Mouse (Mus musculus) layer of hippocampus, adult 2 months (tissue): ENCODE data around the gene Gm19426. TPM values are rescaled to one million over a fixed set of nuclear protein-coding genes. Genes with fewer than 3 reads are reported as not detected.

Source experiments
- DNase-seq, 2 experiments: peaks; one replicate each; pipeline ENCODE4 v3.0.0; 2022; ENCODE audit warnings: low spot score in 2 of 2
- H3K27ac ChIP-seq: fragments of 200-600 bp; 2 replicates; pipeline ENCODE4 v1.8.1; 2022
- H3K4me3 ChIP-seq: fragments of 200-600 bp; 2 replicates; pipeline ENCODE4 v1.8.1; 2022; ENCODE audit warnings: mild to moderate bottlenecking
- CTCF ChIP-seq: fragments of 200-600 bp; conservative IDR thresholded peaks from 2 replicates; pipeline ENCODE4 v1.8.1; 2022; ENCODE audit warnings: antibody characterized with exemption, mild to moderate bottlenecking, moderate library complexity
- total RNA-seq, 2 experiments: library from RNA; stranded (reverse); gene quantifications; 2 replicates each; pipeline ENCODE4 v1.2.3; 2021

Gm19426 gene
- total RNA-seq, 2 experiments from 2014 or later: 1.6 to 2.5 TPM

DNA sequence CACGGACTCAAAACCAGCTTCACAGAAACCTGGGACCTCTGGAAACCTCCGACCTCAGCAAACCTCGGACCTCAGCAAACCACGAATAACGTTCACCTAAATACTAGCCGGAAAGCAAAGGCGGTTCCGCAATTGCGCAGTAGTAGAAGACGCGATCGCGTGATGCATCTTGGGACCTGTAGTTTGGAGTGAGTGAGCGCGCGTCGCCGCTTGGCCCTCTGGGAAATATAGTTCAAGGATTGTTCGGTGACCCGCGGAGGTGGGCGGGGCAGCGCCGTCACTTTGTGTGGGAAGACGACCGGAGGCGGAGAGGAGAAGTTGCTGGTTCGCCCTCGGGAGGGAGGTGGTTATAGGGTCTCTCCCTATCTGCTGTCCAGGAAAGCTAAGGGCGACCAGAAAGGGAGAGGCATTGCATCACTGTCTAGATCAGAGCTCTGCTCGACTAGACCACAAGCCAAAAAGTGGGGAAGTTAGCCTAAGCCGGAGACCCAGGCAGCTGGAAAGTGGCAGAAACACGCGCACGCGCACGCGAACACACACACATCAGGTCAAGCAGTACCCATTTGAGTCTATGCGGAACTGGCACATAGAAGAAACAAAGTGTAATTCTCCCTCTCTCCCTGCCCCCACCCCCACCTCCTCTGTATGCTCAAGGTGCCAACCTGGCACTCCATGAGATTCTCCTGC, 16.1 kb downstream of the Gm19426 start, which contains the start of gene Clp1:
Gene Clp1 (minus strand): TSS at position 179 of the 687 bp plus-strand sequence.
- Histone ChIP-seq H3K27ac (peak within 1 kb of the TSS; percentile 90), H3K4me3 (peak within 1 kb of the TSS; percentile 89)
- TF ChIP-seq CTCF: no peak
- peak; percentile 94 to 96 for DNase-seq

DNA sequence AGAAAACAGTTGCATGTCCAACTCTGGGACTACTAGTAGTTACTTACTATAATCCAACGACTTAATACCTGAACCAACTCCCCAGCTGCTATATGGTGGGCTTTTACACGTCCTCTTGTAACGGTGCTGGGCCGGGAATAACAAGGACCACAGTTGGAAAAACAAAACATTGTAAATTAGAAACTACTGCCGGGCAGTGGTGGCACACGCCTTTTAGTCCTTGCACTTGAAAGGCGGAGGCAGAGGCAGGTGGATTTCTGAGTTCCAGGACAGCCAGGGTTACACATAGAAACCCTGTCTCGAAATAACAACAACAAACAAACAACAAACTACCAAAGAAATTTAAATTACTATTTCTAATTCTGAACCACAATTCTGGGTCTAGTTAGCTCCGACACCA, 16.7 kb downstream of the Gm19426 start:
- TF ChIP-seq CTCF: no peak
- Histone ChIP-seq H3K4me3 (peak overlapping the region; percentile 89), H3K27ac (peak overlapping the region; percentile 90)
- DNase-seq: no peak

- H3K4me3 ChIP-seq: peak overlapping the region; percentile 89; the same call in 1 of the 2 replicates
- no peak for TF ChIP-seq CTCF
- DNase-seq: no peak
- H3K27ac ChIP-seq: no peak overlapping the region
Measured at GRCm38 (mm10) chr2:84725770-84726169, 17.7 kb downstream of the Gm19426 start.

DNA sequence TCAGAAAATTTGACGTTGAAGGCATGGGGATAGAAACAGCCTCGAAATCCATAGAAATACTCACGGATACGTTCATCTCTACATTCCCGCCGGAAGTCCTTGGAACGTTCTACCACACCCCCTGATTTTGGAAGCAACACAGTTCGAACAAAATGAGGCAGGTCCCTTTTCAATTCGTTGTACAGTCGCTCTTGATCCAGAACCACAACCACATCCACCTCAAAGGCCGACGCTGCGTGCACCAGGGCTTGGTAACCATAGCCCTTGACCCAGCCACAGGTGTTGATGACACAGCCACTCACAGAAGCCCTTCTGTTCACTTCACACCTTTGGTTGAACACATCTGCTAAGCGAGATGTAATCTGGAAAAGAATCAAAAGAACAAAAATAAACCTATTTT, 19.6 kb downstream of the Gm19426 start:
- Histone ChIP-seq H3K27ac (no peak overlapping the region), H3K4me3 (no peak overlapping the region)
- TF ChIP-seq CTCF: no peak
- DNase-seq: no peak

GRCm38 (mm10) chr2:84721182-84721581, 22.3 kb downstream of the Gm19426 start:
- TF ChIP-seq CTCF: no peak
- Histone ChIP-seq H3K27ac (no peak overlapping the region), H3K4me3 (no peak overlapping the region)
- DNase-seq: no peak

- no peak for DNase-seq
Measured at GRCm38 (mm10) chr2:84720718-84721117, 22.7 kb downstream of the Gm19426 start.

GRCm38 (mm10) chr2:84717357-84717756, 26.1 kb downstream of the Gm19426 start:
- no peak for DNase-seq
- no peak for TF ChIP-seq CTCF
- Histone ChIP-seq H3K4me3 (no peak overlapping the region), H3K27ac (no peak overlapping the region)

More at GRCm38 (mm10) chr2:84720718-84721117, 22.7 kb downstream of the Gm19426 start:
- Histone ChIP-seq H3K27ac (no peak overlapping the region), H3K4me3 (no peak overlapping the region)
- no peak for TF ChIP-seq CTCF

DNA sequence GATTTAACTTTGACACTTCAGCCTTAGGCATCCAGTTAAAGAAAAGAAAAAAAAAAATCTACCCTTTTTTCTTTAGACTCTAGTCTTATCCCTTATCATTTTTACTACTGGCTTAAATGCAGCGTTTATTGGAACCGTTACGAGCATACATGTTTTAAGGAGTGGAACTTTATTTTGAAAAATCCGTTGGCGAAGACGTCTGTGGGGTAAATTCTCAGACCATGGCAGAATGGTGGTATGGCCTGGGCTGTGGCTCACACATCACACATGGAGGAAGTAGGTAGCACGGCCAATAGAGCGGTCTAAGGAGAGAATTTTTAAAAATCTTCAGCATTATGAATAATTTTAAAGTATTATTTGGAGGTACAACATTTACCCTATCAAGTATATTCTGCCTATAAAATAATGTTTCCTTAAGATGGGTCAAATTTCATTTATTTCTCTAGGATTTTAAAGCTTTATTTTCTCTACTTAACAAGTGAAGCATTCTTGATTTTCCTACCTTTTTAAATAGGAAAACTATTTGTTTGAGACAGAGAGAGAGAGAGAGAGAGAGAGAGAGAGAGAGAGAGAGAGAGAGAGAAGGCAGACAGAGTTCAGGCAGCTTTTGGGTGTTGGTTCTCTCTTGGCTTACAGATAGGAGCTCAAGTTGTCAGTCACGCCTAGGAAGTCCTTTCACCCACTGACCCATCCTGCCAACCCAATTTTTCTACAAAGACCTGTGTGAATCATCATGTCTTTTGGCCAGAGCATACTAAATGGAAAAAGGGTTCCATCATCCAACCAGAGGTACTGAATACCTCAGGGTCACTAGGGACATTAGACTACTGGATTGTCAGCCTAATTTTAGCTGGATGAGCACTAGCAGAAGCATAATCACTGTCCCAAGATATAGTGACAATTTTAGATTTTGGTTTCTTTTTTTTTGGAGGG, 26.8 kb downstream of the Gm19426 start:
- no peak for DNase-seq
- no peak for TF ChIP-seq CTCF
- Histone ChIP-seq H3K4me3 (peak overlapping the region; percentile 72), H3K27ac (peak overlapping the region; percentile 98)

GRCm38 (mm10) chr2:84715562-84716361, 27.7 kb downstream of the Gm19426 start:
- peak in 1 of 2 experiments; percentile 94 for DNase-seq
- Histone ChIP-seq H3K27ac (peak overlapping the region; percentile 98), H3K4me3 (peak overlapping the region; percentile 72)
- no peak for TF ChIP-seq CTCF

GRCm38 (mm10) chr2:84714811-84715561, 28.5 kb downstream of the Gm19426 start, which contains the start of gene Zdhhc5:
Gene Zdhhc5, minus strand, starts transcription at chr2:84715180.
- TF ChIP-seq CTCF: no peak
- peak within 1 kb of the TSS; percentile 72 for H3K4me3 ChIP-seq
- DNase-seq: peak; percentile 97 to 99
- peak within 1 kb of the TSS; percentile 98 for H3K27ac ChIP-seq

- no peak for TF ChIP-seq CTCF
- H3K27ac ChIP-seq: peak overlapping the region; percentile 98
- H3K4me3 ChIP-seq: peak overlapping the region; percentile 72
- DNase-seq: no peak
Measured at GRCm38 (mm10) chr2:84714422-84714810, 29.0 kb downstream of the Gm19426 start.

DNA sequence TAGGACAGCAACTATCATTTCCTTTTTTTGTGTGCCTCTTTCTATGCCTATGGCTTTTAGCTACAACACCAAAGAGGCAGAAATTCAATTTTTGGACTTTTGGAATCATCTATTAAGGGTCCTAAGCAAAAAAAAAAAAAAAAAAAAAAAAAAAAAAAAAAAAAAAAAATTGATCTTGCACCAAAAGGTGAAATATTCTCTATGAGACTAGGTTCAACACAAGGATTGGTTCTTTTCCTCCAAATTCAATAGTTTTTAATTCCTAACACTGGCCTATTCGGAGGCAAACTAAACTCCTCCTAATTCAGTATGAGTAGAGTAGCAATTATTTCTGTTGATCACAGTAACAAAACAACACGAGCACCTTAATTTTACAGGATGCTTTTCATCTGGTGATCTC, 31.6 kb downstream of the Gm19426 start:
- Histone ChIP-seq H3K27ac (no peak overlapping the region), H3K4me3 (no peak overlapping the region)
- no peak for DNase-seq
- TF ChIP-seq CTCF: no peak
